Mouse (Mus musculus) kidney, embryonic 16.5 days (tissue): ENCODE measurements around the gene Dnm2. TPM values are rescaled to one million over a fixed set of nuclear protein-coding genes. Genes with fewer than 3 reads are reported as not detected.
"Not testable (repeated sequence)": the region's sequence is repeated elsewhere in the genome, so short reads cannot be mapped to it uniquely, and the experiment has no call there.

Source experiments
- ATAC-seq: fragments of 200-750 bp; cut with Nextera tagmentation; 2 replicates; pipeline ENCODE4 v1.8.0; 2017; ENCODE audit warnings: moderate TSS enrichment; ENCODE audit not compliant: low FRiP score, low TSS enrichment
- H3K27ac ChIP-seq: fragments of 300-500 bp; sonication (generic); 2 replicates; pipeline ENCODE4 v1.5.1; 2014; ENCODE audit warnings: low read length
- H3K27me3 ChIP-seq: fragments of 300-500 bp; sonication (generic); 2 replicates; pipeline ENCODE4 v1.6.1; 2014; ENCODE audit warnings: low read length, control low read depth, mixed read lengths; ENCODE audit not compliant: insufficient read depth
- H3K36me3 ChIP-seq: fragments of 300-500 bp; sonication (generic); 2 replicates; pipeline ENCODE4 v1.6.1; 2014; ENCODE audit warnings: low read length, control low read depth, mixed read lengths; ENCODE audit not compliant: insufficient read depth
- H3K4me1 ChIP-seq: fragments of 300-500 bp; sonication (generic); 2 replicates; pipeline ENCODE4 v1.6.1; 2014; ENCODE audit warnings: low read length, control low read depth, mixed read lengths; ENCODE audit not compliant: insufficient read depth
- H3K4me2 ChIP-seq: fragments of 300-500 bp; sonication (generic); replicated peaks from 2 replicates; pipeline ENCODE4 v1.6.1; 2014; ENCODE audit warnings: low read depth, low read length
- H3K4me3 ChIP-seq: fragments of 300-500 bp; sonication (generic); 2 replicates; pipeline ENCODE4 v1.5.1; 2014; ENCODE audit warnings: mild to moderate bottlenecking, low read length
- H3K9ac ChIP-seq: fragments of 300-500 bp; sonication (generic); replicated peaks from 2 replicates; pipeline ENCODE4 v1.6.1; 2014; ENCODE audit warnings: low read length
- H3K9me3 ChIP-seq: fragments of 300-500 bp; sonication (generic); 2 replicates; pipeline ENCODE4 v1.6.1; 2016; ENCODE audit warnings: low read length, control low read depth
- WGBS: fragments of 180-500 bp; shearing (Covaris S2); extraction: QIAGEN DNeasy Blood & Tissue Kit; methylation state at CpG from one replicate; pipeline ENCODE4 v1.1.7; 2014; 5-methylcytosine and 5-hydroxymethylcytosine counted together
- polyA plus RNA-seq: library from polyadenylated mRNA; unstranded; fragments of >200 nt; fragmentation: Nextera tagmentation; extraction: Ambion mirVana; gene quantifications from 2 replicates; pipeline ENCODE4 v1.2.1, GENCODE M21; 2015

Gene Dnm2
- polyA plus RNA-seq, 1 experiment from 2014 or later: 85.7 TPM

DNA sequence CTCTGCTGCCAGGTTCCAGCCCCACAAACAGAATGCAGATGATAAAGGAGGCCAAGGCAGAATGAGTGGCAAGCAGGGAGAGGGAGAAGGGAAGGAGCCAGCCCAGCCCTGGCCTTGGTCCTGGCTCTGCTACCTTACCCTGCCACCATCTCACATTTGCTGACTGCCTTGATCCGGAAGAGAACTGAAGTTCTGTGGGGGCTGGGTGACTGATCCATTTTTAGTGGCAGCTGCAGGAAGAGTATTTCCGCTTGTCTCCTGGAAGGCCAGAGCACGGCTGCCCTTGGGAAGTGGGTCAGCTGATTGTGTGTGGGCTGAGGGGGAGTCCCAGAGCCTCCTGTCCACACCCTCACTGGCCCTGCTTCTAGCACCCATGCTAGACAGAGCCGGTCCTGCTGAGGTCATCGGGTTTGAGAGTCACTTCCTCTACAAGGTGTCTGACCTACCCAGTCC lies 38.5 kb downstream of the Dnm2 start:
- Histone ChIP-seq H3K9ac (0 out of 2 replicates have a peak overlapping the region, but pooled peaks have one; percentile 3), H3K4me2 (no peak overlapping the region), H3K9me3 (no peaks in the 10 kb centered on the region), H3K36me3 (peaks cover 16% of the 10 kb centered on the region), H3K4me1 (peaks cover 9% of the 10 kb centered on the region), H3K4me3 (no peak overlapping the region), H3K27ac (peak overlapping the region; percentile 27), H3K27me3 (no peaks in the 10 kb centered on the region)
- ATAC-seq: peak; percentile 68
- WGBS: 37% methylated on average over 5 of the region's 5 CpGs

DNA sequence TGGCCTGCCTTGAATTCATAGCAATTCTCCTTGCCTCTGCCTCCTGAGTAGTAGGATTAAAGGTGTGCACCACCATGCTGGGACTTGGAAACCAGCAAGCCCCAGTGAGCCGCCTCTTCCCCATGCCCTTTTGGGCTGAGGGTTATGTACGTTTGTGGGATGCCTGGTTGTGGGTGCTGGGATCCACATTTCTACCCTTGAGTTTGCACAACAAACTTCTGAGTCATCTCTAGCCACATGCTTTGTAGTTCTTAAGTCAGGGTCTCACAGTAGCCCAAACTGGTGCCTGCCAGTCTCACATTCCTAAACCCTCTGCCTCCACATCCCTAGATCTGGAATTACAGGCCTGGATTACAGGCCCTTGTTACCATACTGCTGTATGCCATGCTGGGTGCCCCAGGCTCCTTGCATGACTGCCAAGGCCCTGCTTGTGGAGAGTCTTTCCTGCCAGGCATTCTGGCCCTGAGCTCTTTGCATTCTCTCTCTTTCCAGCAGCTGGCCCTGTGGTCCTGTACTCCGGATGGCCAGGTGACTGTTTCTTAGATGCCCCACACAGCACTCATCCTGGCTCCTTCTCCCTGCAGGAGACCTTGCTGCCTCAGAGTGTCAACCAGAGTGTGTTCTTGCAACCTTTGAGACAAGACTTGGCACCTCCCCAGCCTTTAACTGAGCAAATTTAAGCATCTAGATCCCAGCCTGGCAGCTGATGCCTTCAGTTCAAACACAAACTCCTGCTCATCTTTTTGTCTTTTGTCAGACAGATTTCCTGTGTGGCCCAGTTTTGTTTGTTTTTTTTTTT lies 39.3 kb downstream of the Dnm2 start:
- Histone ChIP-seq H3K36me3 (peaks cover 24% of the 10 kb centered on the region), H3K4me1 (peaks cover 9% of the 10 kb centered on the region), H3K4me2 (no peak overlapping the region), H3K9ac (no peak overlapping the region), H3K27ac (peak overlapping the region; percentile 27; the same call in 1 of the 2 replicates), H3K27me3 (no peaks in the 10 kb centered on the region), H3K4me3 (no peak overlapping the region), H3K9me3 (no peaks in the 10 kb centered on the region)
- 80% methylated on average over 3 of the region's 3 CpGs for WGBS
- ATAC-seq: no peak

DNA sequence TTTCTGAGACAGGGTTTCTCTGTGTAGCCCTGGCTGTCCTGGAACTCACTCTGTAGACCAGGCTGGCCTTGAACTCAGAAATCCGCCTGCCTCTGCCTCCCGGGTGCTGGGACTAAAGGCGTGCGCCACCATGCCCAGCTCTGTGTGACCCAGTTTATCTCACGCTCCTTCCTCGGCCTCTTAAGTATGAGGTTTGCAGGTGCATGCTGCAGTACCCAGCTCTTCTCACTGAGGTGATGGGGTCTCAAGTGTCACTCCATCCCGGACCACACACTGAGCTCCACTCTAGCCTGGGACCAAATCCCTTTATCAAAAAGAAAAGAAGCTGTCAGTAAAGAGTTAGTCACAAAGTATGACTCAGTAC lies 39.8 kb downstream of the Dnm2 start:
- H3K4me3 ChIP-seq, ATAC-seq, H3K27ac ChIP-seq, H3K4me1 ChIP-seq, H3K4me2 ChIP-seq, H3K9ac ChIP-seq, H3K27me3 ChIP-seq, H3K9me3 ChIP-seq: not testable (repeated sequence)
- 90% methylated on average over 7 of the region's 7 CpGs for WGBS
- peaks cover 23% of the 10 kb centered on the region for H3K36me3 ChIP-seq

DNA sequence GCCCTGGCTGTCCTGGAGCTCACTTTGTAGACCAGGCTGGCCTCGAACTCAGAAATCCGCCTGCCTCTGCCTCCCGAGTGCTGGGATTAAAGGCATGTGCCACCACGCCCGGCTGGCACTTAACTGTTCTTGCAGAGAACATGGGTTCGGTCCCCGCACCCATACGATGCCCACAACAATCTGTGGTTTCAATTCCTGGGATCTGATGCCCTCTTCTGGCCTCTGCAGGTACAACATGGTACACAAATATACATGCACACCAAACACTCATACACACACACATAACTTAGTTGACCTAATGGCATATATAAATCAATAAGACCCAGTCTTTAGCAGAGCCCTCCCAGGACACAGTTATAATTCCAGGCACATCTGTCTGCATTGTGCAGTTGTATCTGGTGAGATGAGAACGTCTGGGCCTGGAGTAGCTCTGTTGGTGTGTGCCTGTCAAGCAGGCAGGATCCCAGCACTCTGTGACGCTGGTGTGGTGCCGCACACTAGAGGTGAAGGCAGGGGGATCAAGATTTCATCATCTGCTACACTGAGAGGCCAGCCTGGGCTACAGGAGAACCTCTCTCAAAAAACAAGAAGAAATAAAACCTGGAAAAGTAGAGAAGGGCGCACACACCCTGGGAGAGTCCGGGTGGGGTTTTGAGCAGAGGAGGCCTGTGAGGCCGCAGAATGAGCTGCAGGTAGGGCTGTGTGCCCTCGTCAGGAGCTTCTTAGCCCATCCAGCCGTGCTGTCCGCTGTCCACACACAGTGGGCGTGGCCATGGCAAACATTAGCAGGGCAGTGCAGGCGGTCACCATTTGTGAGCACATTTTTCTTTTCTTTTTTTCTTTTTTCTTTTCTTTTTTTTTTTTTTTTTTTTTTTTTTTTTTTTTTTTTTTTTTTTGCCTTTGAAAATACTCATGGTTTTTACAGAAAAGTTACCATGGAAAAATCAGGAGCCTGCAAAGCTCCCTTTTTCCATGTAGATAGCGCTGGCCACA lies 44.6 kb downstream of the Dnm2 start:
- no peak overlapping the region for H3K9ac ChIP-seq
- H3K9me3 ChIP-seq: no peaks in the 10 kb centered on the region
- WGBS: 88% methylated on average over 18 of the region's 20 CpGs
- H3K4me1 ChIP-seq: no peaks in the 10 kb centered on the region
- H3K4me3 ChIP-seq: no peak overlapping the region
- H3K4me2 ChIP-seq: no peak overlapping the region
- H3K27me3 ChIP-seq: no peaks in the 10 kb centered on the region
- no peak overlapping the region for H3K27ac ChIP-seq
- H3K36me3 ChIP-seq: peaks cover 42% of the 10 kb centered on the region
- no peak for ATAC-seq

DNA sequence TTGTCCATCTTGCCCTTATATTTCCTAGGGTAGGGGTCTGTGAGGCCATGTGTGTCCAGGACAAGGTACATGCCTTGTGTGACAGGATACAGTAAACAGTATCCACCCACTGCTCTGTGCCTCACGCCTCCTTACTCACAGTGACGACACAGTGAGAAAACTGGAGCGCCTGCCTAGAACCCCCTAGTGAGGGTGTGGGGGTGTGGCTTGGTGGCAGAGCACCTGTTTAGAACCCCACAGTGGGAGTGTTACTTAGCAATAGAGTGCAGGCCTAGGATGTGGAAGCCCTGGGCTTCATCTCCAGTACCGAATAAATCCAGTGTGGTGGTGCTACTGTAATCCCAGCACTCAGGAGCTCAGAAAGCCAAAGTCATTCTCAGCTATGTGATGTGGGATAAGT lies 48.2 kb downstream of the Dnm2 start:
- Histone ChIP-seq H3K27ac (no peak overlapping the region), H3K27me3 (no peaks in the 10 kb centered on the region), H3K4me2 (no peak overlapping the region), H3K9me3 (peaks cover 4% of the 10 kb centered on the region; the same call in 1 of the 2 replicates), H3K36me3 (peaks cover 65% of the 10 kb centered on the region), H3K4me1 (no peaks in the 10 kb centered on the region), H3K9ac (no peak overlapping the region), H3K4me3 (no peak overlapping the region)
- no peak for ATAC-seq
- WGBS: 81% methylated on average over 4 of the region's 4 CpGs

DNA sequence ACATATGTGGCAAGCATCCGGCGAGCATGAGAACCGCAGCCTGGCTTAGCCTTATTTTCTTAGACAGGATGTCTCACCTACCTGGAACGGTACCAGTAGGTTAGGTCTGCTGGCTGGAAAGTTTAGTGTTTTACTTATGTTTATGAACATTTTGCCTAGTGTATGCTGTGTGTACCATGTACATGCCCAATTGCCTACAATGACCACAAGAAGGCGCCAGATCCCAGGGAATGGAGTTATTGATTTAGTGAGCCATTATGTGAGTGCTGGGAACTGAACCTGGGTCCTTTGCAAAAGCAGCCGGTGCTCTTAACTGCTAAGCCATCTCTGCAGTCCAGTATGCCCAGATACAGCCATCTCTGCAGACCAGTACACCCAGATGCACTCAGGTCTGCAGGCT lies 53.0 kb downstream of the Dnm2 start:
- Histone ChIP-seq H3K4me3 (no peak overlapping the region), H3K27me3 (no peaks in the 10 kb centered on the region), H3K4me1 (no peaks in the 10 kb centered on the region), H3K9ac (no peak overlapping the region), H3K4me2 (no peak overlapping the region), H3K27ac (no peak overlapping the region), H3K9me3 (peaks cover 5% of the 10 kb centered on the region; the same call in 1 of the 2 replicates), H3K36me3 (peaks cover 70% of the 10 kb centered on the region)
- WGBS: 97% methylated on average over 6 of the region's 6 CpGs
- no peak for ATAC-seq

DNA sequence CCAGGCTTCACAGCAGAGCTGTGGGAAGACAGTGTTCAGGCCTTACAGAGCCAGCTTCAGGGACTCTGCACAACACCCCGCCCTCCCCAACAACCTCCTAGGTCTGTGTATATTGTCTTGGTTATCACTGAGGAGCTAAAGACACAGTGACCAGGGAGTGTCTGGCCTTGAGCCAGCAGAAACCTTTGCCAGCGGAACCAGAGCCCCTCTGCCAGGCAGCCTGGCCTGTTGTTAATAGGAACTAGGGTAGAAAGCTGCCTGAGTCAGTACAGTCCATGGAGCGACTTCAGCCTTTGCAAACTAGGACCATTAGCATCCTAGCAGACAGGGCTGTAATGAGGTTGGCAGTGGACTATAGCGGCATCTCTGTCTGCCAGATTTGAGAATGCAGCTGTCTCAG lies 59.4 kb downstream of the Dnm2 start:
- Histone ChIP-seq H3K4me1 (no peaks in the 10 kb centered on the region), H3K27ac (no peak overlapping the region), H3K4me3 (no peak overlapping the region), H3K4me2 (no peak overlapping the region), H3K9me3 (no peaks in the 10 kb centered on the region), H3K36me3 (peaks cover 33% of the 10 kb centered on the region), H3K9ac (no peak overlapping the region), H3K27me3 (no peaks in the 10 kb centered on the region)
- WGBS: 90% methylated on average over 4 of the region's 4 CpGs
- no peak for ATAC-seq

DNA sequence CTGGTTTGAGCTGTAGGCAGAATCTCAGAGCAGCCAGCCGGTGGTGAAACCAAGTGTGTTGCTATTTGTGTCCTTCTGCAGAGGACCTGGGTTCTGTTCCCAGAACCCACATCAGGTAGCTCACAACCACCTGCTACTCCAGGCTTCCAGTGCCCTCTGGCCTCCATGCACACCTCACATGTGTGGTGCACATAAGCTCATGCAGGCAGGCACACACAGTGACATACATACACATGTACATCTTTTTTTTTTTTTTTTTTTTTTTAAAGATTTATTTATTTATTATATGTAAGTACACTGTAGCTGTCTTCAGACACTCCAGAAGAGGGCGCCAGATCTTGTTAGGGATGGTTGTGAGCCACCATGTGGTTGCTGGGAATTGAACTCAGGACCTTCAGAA lies 63.5 kb downstream of the Dnm2 start:
- not testable (repeated sequence) for ATAC-seq, H3K27ac ChIP-seq, H3K4me3 ChIP-seq, H3K9me3 ChIP-seq, H3K4me2 ChIP-seq, H3K9ac ChIP-seq, H3K27me3 ChIP-seq, H3K4me1 ChIP-seq
- H3K36me3 ChIP-seq: peaks cover 18% of the 10 kb centered on the region; the same call in 1 of the 2 replicates
- 96% methylated on average over 1 of the region's 2 CpGs for WGBS

DNA sequence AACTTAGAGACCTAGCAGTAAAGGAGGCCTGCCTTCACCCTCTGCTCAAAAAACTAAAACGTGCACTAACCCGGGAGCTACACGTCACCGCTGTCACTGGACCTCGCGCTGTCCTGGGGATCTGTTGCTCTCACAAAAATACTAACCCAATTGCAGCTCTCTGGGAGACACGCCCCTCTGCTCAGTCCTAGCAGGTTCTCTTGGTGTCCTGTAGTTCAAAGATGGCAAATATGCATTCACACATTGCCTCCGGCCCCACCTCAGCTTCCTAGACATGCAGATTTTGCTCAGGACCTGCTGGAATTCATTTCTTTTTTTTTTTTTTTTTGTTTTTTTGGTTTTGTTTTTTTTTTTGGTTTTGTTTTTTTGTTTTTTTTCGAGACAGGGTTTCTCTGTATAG lies 66.0 kb downstream of the Dnm2 start:
- Histone ChIP-seq H3K27ac (no peak overlapping the region), H3K36me3 (peaks cover 9% of the 10 kb centered on the region; the same call in 1 of the 2 replicates), H3K4me3 (no peak overlapping the region), H3K4me1 (no peaks in the 10 kb centered on the region), H3K27me3 (no peaks in the 10 kb centered on the region), H3K4me2 (no peak overlapping the region), H3K9me3 (no peaks in the 10 kb centered on the region), H3K9ac (no peak overlapping the region)
- 93% methylated on average over 9 of the region's 9 CpGs for WGBS
- no peak for ATAC-seq
